Mouse (Mus musculus) cerebellum, adult 9-11 months (tissue): ENCODE results near the gene Naaladl2.
"Not testable (repeated sequence)": the region's sequence is repeated elsewhere in the genome, so short reads cannot be mapped to it uniquely, and the experiment has no call there.

Source experiments
- DNase-seq: peaks from one replicate; pipeline ENCODE4 v3.0.0; 2022

Gene Naaladl2

GRCm38 (mm10) chr3:25143555-25144311, at the start of gene Naaladl2:
TSS of gene Naaladl2 (minus strand) at chr3:25144261.
- peak; percentile 83 for DNase-seq

DNA sequence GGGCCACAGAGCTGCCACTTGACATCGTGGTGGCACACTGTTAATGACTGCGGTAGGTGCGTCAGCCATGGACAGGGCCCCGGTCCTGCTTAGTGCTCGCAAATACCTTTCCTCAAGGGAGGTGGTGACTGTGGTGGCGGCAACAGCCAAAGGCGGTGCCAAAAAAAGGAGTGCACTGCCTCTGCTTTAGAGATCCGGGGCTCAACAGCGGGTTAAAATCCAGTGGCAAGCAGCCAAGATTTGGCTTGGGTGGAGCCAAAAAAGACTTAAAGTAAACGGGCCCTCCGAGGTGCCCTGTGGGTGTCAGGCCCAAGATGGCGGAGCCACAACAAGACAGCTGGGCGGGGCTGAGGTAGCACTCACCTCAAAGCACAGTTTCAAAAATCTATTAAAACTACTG, 7.7 kb upstream of the Naaladl2 start:
- no peak for DNase-seq

GRCm38 (mm10) chr3:25147271-25147670, 3.2 kb upstream of the Naaladl2 start:
- no peak for DNase-seq

DNA sequence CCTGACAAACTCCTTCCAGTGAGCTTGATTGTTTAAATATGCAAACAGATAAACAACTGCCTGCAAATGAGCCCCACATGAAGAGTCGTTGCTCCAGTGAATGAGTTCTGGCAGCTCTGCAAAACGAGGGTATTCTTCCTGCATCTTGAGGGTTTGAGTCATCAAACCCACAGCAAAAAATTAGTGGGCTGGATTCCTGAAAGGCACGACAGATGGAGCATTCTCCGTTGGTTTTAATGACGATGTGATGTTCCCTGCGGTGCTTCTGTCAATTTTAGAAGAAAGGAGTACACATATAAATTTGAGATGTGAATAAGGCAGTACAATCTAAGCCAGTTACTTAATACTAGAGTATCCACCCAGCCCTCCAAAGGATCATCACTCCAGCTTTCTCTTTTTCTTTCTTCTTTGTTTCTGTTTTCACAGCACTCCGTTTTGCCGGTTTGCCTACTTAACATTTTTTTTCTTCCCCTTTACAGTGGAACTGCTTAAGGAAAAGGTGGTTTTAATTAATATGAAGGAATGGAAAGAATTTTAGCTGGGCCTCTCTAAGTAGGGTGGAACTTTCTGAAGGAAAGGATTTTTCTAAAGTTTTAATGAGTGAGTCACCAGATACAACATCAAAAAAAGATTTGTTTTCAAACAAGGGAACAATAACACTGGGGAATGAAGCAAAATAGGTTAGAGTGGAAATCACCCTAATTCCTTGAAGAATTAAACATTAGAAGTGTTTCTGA, 1.1 kb upstream of the Naaladl2 start:
- DNase-seq, result peak; percentile 53

DNA sequence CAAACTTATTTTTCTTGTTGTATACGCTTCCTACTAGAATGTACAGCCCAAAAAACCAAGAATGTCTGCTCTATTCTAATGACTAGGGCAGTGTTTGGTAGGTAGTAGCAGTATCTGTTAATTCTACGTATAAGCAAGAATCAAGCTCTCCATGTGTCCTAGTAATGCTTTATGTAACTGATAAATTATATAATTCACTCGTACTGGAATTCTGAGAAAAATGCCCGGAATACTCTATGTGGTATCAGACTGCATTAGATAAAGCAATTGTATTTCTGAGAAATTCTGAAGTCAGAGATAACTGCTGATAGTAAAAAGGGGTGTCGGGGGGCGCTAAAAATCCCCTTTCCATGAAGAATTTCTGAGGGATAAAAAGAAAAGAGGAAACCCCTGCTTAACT, 950 bp downstream of the Naaladl2 start:
- no peak for DNase-seq

- no peak for DNase-seq
Observed at GRCm38 (mm10) chr3:25131848-25132247, 12.2 kb downstream of the Naaladl2 start.

DNA sequence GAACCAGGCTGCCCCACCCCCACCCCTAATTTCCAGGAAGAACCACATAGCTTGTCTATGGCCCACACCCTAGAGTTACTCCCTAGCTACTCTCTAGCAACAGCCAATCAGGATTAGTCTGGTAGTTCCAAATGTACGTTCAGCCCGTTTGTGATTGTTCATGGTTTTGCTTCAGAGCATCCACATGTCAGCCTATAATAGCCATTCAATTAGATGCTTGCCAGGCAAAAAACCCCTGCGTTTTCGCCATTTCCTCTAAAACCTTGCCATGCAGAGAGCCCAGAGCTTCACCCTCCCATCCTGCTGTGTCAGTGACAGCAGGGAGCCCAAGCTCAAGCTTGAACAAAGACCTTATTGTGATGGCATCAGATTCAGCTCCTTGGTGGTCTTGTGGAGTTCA, 16.2 kb downstream of the Naaladl2 start:
- DNase-seq, result no peak

- DNase-seq, result no peak
Observed at GRCm38 (mm10) chr3:25124919-25125846, 18.9 kb downstream of the Naaladl2 start.

DNA sequence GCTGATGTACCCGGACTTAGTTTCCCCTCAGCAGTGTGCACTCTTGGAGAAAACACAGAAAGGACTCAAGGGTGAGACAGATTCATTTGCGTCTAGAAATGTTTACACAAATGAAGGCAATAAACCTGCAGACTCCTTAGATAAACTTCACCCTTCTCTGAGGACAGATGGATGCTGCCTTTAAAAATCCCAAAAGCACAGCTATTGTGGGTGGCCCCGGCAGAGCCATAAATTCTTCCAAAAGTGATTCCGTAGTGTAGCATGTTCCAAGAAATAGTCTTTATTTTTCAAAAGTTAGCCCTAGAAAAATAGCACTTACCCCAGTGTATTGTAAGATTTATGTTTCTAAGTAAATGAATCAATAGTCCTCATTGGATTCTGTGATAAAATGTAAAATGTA, 31.0 kb downstream of the Naaladl2 start:
- DNase-seq, result no peak

DNA sequence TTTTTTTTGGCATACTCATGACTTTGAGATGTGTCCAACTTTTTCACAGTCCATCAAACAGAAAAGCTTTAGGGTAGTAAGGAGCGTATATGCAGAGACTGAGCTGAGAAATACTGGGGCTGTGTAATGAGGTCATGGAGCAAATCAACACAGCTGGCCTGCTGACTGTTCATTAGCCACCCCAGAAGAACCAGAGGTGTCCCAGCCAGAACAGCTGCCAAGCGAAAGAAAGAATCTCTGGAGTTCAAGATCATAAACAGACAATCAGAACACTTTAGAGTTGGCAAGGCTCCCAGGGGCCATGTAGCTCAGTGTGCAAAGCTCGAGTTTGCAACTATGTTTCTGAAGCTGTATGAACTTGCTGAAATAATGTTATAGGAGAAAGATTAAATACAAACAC, 35.1 kb downstream of the Naaladl2 start:
- no peak for DNase-seq

- DNase-seq, result no peak
Observed at GRCm38 (mm10) chr3:25092986-25093385, 51.1 kb downstream of the Naaladl2 start.

DNA sequence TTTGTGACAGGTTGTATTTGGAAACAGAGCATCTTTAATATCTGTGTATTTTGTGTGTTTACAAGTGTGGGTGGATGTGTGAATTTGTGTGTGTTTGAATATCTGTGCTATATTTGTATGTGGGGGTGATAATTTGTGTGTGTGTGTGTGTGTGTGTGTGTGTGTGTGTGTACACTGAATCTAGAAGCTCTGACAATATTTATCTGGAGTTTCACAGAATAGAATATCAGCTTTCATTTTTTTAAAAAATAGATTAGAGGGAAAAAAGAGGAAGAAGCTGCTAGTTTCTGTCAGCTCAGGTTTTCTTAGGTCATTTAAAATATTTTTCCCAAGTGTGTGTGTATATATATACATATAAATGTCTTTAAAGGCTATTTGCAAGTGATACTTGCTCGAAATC, 68.3 kb downstream of the Naaladl2 start:
- no peak for DNase-seq

DNA sequence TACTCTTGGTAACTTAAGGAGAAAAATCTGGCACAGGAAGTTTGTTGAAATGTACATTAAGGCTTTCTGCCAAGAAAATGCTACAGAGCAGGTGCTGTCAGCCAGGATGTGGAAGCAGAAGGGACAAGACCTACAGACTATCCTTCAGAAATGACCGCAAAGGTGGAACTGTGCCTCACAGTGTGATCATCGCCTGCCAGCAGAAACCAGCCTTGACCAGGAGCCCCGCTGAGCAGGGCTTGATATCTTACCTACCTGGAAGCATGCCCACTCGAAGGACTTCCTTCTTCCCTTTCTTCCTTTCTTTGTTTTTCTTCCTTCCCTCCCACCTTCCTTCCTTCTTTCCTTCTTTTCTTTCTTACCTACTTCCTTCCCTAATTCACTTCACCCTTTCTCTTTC, 69.8 kb downstream of the Naaladl2 start:
- peak; percentile 74 for DNase-seq

DNA sequence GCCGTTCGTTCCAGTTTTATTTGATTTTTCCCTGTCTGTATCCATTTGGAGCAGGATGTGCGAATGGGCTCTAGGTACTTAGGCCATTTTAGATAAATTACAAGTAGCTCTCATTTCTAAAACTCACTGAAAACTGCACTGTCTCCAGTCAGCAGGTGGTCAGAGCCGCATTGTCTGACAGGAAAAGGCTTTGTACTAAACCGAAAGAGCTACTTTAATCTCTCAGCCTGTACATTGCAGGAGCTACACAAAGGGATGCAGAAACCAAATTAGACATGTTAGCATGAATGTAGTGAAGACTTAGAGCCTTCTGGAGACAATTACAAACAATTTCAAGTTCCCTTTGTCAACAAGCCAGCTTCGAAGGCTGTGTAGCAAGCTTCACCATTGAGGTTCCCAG, 70.2 kb downstream of the Naaladl2 start:
- DNase-seq, result no peak

GRCm38 (mm10) chr3:25063217-25063616, 80.8 kb downstream of the Naaladl2 start:
- DNase-seq, result no peak

GRCm38 (mm10) chr3:25052975-25053374, 91.1 kb downstream of the Naaladl2 start:
- DNase-seq, result no peak

DNA sequence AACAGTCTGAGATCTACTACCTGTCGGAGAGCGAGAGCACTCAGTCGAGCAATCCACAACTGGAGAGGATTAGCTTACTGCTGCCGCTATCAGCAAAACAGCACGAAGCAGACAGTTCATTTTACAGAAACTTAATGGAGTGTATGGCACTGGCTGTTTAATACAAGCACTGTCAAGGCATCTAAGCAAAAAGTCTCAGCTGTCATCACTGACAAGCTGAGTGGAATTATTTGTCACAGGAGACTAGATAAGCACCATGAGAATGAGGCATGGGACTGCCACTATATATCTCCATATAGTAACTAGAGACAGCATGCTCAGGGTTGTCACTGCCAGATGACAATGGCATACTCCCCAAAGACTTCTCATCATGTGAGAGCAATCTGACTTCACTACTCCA, 124.1 kb downstream of the Naaladl2 start:
- no peak for DNase-seq

DNA sequence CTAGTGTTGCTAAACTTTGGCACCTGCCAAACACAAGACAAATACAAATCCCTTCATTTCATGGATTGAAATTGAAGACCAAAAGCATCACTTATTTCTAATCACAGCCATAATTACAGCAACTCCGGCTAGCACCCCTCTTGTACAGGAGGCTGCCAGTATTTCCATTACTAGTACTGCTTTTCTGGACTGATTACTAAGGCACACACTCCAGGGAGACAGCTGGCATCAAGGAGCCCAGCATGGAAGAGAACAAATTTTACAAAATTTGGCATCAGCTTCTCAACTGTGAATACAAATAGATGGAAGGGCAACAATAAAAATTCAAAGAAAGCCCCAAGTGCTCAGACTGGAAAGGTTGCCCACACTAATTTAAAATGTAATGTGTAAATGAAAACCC, 133.3 kb downstream of the Naaladl2 start:
- peak; percentile 78 for DNase-seq

DNA sequence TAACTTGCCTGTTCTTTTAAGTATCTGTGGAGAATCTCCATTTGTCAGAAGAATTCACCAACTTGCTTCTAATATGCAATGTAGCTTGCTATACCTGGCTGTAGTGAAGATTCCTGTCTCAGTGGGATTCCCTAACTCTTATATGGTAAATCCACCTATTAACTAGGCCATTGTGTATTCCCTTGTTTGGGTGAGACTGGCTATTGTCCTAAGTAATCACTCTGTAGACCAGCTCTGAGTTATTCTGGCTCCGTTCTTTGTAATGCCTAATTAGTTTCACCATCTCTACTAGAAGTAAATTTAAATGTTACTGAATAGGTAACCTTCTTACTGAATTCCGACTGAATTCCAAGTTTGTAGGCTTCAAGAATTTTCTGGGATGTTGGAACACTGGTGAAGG, 137.3 kb downstream of the Naaladl2 start:
- not testable (repeated sequence) for DNase-seq

- no peak for DNase-seq
Observed at GRCm38 (mm10) chr3:24992577-24992976, 151.5 kb downstream of the Naaladl2 start.

- DNase-seq, result no peak
Observed at GRCm38 (mm10) chr3:24992078-24992477, 152.0 kb downstream of the Naaladl2 start.

DNA sequence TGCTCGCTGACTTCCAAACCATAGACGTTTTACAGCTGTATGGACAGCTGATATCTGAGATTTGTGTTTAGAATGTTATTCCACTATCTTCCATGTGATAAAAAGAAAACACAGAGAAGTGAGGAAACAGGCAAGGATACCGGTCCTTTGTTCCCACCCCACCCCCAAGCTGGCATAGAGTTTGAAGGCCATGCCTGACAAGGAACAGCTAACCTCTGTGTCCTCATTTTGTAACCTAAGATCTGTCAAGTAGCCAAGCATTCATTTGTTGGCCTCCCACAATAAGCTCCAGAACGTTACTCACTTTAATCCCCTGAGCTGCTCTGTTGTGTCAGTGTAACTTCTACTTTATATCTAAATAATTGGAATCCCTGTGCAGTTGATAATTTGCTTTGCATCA, 161.9 kb downstream of the Naaladl2 start:
- no peak for DNase-seq

DNA sequence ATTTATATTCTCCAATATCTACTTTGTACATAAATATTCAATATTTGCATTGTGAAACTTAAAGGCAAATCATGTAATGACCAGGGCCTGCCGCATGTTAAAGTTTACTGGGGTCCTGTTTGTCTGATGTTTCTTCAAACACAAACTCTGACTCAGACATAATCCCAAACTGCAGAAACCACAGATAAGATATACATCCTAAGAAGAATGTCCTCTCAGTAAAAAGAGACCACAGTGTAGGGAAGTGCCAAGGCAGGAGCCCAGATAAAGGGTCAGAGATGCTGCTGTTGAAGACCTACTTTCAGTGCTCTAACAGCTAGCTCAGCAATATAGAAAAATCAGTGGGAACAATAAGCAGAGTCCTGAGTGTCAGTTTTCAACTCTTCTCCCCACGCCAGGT, 201.9 kb downstream of the Naaladl2 start:
- DNase-seq, result no peak
